Mouse (Mus musculus) erythroblast, embryonic 14.5 days (primary cell): Measurements from ENCODE around the gene Tfpi2. TPM values are rescaled to one million over a fixed set of nuclear protein-coding genes. Genes with fewer than 3 reads are reported as not detected.

Experiments used
- H3K27me3 ChIP-seq: 2 replicates; pipeline ENCODE4 v1.6.1; 2012; ENCODE audit warnings: inconsistent platforms; ENCODE audit not compliant: control insufficient read depth
- H3K36me3 ChIP-seq: 2 replicates; pipeline ENCODE4 v1.6.1; 2012; ENCODE audit warnings: mild to moderate bottlenecking, inconsistent platforms; ENCODE audit not compliant: control insufficient read depth
- H3K4me1 ChIP-seq: 2 replicates; pipeline ENCODE4 v1.6.1; 2012; ENCODE audit warnings: inconsistent platforms; ENCODE audit not compliant: control insufficient read depth
- H3K4me3 ChIP-seq: replicated peaks from 2 replicates; pipeline ENCODE3; 2012; ENCODE audit warnings: moderate library complexity, mild to moderate bottlenecking, inconsistent platforms
- H3K9me3 ChIP-seq: 2 replicates; pipeline ENCODE4 v1.6.1; 2012; ENCODE audit warnings: low read length, inconsistent platforms, mixed read lengths; ENCODE audit not compliant: control insufficient read depth
- GATA1 ChIP-seq: IDR thresholded peaks from 2 replicates; pipeline ENCODE4 v1.6.1; 2012; ENCODE audit warnings: low read length, inconsistent platforms, mixed read lengths
- TAL1 ChIP-seq: IDR thresholded peaks from 3 replicates; pipeline ENCODE4 v1.6.1; 2012; ENCODE audit warnings: low read length, inconsistent platforms, mixed read lengths
- polyA plus RNA-seq: library from polyadenylated mRNA; stranded (reverse); fragments of >175 nt; gene quantifications from 2 replicates; pipeline ENCODE4 v1.2.3, GENCODE M21; 2012

Tfpi2 gene
- polyA plus RNA-seq, 1 experiment = not detected

DNA sequence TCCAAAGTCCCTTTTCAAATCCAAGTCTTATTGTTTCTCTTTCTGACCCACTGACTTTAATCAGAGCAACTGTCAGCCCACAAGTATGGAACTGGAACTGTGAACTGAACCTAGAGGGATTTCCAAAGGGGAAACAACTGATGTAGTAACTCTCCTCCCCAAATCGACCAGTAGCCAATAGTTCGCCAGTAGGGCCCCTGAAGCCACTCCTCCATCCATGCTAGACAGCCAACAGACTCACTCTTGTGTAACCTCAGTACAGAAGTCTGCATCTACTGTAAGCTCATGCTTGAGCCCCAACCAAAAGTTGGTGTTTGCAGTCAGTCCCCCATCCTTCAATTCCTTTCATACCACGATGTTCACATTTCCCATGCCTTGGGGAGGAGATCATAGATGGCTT lies 12.0 kb upstream of the Tfpi2 start:
- TF ChIP-seq TAL1 (no peak), GATA1 (no peak)
- no peaks in the 10 kb centered on the region for H3K9me3 ChIP-seq
- no peaks in the 10 kb centered on the region for H3K36me3 ChIP-seq
- H3K4me1 ChIP-seq = no peaks in the 10 kb centered on the region; the same call in 1 of the 2 replicates
- H3K27me3 ChIP-seq = peaks cover 4% of the 10 kb centered on the region; the same call in 1 of the 2 replicates
- no peak overlapping the region for H3K4me3 ChIP-seq

DNA sequence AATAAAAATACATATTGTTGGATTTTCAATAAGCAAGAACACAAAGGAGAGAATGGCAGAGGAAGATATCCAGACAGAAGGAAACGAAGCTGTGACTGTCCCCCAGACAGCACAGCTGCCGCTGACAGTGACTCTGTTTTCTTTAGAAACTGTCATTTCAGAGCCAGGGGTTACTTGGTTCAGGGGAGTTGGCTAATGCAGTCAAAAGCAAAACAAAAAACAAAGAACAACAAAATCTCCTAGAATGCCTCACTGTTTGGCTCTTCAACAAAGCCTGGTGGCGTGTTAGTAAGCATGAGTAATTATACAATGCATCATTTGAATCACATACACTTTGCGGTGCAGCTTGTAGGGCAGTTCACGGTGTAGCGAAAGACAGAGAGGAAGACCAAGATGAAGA lies 10.6 kb upstream of the Tfpi2 start:
- no peaks in the 10 kb centered on the region; the same call in 1 of the 2 replicates for H3K4me1 ChIP-seq
- no peaks in the 10 kb centered on the region for H3K36me3 ChIP-seq
- no peak overlapping the region for H3K4me3 ChIP-seq
- peaks cover 4% of the 10 kb centered on the region; the same call in 1 of the 2 replicates for H3K27me3 ChIP-seq
- no peaks in the 10 kb centered on the region for H3K9me3 ChIP-seq
- TF ChIP-seq TAL1 (no peak), GATA1 (no peak)

DNA sequence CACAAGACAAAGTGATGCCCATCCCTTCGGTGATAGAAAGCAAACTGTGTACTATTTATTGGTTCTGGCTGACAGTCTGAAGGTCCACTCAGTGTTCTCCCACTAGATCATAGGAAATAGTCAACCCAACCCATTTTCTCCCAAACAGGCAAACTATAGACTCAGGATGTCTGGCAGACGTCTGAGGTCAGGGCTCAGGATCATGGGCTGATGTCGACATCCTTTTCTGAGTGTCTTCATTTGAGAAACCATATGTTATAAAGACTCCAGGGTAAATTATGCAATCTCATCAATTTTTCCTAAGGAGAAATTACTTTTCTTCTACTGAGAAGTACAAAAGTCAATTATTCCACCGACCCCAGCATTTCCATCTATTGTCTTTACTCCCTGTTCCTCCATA lies 9.4 kb upstream of the Tfpi2 start:
- no peaks in the 10 kb centered on the region for H3K9me3 ChIP-seq
- TF ChIP-seq GATA1 (no peak), TAL1 (no peak)
- no peaks in the 10 kb centered on the region for H3K4me1 ChIP-seq
- no peak overlapping the region for H3K4me3 ChIP-seq
- no peaks in the 10 kb centered on the region for H3K27me3 ChIP-seq
- H3K36me3 ChIP-seq = no peaks in the 10 kb centered on the region

DNA sequence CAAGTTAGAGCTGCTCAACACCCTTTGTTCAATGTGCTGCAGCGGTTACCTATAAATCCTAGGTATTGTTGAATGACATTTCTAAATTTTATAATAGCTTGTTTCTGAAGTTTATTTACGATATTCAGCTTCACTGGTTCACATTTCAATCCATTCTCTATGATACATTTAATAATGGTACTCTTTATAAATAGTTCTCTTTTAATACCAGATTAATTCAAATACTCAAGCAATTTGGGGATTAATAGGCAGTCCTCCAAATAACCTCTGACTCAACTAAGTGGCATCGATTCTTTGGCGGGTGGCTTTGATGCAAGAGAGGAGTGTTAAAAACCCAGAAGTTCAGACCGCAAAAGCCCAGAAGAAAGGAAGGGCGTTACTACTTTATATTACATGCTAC lies 4.8 kb upstream of the Tfpi2 start, which contains the start of gene Gngt1:
Gngt1 (plus strand) TSS at position 301 of the 400 bp plus-strand sequence.
- no peaks in the 10 kb centered on the region for H3K4me1 ChIP-seq
- no peak within 1 kb of the TSS for H3K4me3 ChIP-seq
- TF ChIP-seq TAL1 = no peak
- TF ChIP-seq GATA1 = no peak
- no peaks in the 10 kb centered on the region for H3K9me3 ChIP-seq
- H3K36me3 ChIP-seq = no peaks in the 10 kb centered on the region
- no peaks in the 10 kb centered on the region for H3K27me3 ChIP-seq

DNA sequence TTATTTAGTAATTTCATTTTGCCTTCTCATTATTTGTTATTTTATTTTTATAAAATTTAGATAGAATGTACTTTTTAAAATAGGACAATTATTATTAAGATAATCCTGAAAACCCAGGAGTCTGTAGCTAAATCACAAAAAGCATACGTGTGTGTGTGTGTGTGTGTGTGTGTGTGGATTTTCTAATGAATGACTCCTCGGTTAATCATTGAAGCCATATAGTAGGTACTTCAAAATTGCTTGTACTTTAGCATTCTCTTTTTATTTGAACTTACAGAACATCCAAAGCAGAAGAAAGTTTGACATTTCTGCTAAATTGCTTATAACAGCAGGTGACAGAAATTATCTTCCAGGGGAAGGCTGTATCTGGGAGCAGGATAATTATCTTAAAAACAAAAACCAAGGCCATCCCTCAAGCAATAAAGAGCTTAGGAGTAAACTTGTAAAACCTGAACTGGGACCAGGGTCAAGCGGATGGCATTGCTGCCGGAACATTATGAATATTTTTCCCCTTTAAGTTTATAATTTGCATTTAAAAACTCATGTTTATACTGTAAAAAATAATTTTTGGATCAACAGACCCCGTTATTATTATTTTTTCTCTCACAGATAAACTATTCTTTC lies 5.9 kb downstream of the Tfpi2 start:
- no peak for TF ChIP-seq TAL1
- no peak for TF ChIP-seq GATA1
- Histone ChIP-seq H3K9me3 (no peaks in the 10 kb centered on the region), H3K36me3 (no peaks in the 10 kb centered on the region), H3K4me3 (no peak overlapping the region), H3K27me3 (no peaks in the 10 kb centered on the region), H3K4me1 (no peaks in the 10 kb centered on the region)

DNA sequence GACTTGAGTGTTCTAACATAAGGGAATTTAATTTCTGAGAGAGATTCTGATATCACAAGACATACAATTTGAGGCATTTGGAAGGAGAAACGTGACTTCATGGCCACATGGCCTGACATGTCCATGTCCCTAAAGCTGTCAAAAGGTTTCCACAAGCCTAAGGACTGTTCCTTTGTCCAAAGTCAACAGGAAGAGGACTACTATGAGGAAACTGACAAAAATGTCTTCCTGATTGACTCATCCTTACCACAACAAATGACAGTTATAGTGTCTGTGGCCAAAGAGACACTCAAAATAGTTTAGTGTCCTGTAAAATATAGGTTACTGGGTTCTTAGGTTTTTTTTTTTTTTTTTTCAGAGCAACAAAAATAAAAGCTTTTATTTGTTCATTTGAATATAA lies 15.0 kb downstream of the Tfpi2 start:
- no peaks in the 10 kb centered on the region for H3K4me1 ChIP-seq
- H3K4me3 ChIP-seq = no peak overlapping the region
- no peak for TF ChIP-seq TAL1
- TF ChIP-seq GATA1 = no peak
- H3K27me3 ChIP-seq = no peaks in the 10 kb centered on the region
- H3K36me3 ChIP-seq = no peaks in the 10 kb centered on the region
- H3K9me3 ChIP-seq = no peaks in the 10 kb centered on the region

DNA sequence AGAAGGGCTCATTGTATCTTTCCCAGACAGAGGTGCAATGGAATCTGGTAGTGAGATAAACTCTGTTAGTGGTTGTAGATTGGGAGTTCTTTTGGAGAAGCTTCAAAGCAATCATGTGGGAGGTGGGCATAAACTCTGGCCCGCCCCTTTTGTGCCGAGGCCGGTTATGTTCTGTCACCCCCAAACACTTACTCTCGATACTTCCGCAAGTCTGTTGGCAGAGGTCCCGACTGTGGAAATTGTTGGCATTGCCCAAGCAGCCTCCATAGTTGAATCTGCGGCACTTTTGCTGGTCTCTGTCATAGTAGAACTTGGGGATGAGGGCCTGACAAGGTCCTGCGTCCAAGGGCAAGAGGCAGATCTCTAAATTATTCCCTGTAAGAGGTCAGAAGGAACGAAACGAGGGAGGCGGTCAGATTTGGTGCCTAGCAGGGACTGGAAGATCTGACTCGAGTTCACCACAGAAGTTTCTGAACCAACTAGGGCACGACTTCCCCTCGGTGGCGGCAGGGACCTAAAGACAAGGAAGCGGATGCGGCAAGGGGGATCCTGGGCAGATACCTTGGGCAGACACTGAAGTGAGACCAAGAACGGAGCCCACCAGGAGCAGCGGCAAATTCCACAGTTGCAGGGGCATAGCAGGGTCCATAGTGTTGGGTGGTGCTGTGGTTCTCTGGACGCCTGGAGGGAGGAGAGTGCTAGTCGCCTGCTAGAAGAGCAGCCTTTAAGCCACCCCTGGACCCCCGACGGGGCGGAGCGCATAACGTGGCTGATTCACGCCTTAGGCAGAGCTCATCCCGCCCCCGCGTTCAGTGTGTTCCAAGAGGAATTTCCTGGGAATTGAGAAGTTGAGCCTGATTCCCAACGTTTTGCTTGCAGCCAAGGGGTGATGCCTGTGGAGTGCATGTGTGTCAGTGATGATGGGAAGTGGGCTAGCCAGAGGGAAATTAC lies 20.8 kb downstream of the Tfpi2 start:
- Histone ChIP-seq H3K9me3 (no peaks in the 10 kb centered on the region), H3K4me3 (no peak overlapping the region), H3K4me1 (no peaks in the 10 kb centered on the region), H3K36me3 (no peaks in the 10 kb centered on the region; the same call in 1 of the 2 replicates), H3K27me3 (peaks cover 5% of the 10 kb centered on the region)
- TF ChIP-seq GATA1 (no peak), TAL1 (no peak)

DNA sequence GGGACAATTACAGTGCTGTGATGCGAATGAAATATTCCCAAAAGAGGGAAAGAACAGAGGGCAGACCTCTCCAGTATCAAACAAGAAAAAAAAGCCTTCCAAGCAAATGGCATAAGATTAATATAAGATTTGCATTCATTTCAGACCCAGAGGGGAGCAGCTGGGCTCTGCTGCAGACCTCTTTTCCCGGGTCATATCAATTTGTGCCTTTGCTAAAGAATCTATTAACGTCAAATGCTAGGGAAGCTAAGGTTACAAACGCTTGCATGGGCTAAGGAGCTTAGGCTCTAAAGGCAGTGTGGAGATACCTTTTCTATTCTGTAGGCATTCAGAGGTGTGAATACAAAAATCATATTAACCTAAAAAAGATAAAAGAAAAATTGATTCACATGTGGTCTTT lies 33.8 kb downstream of the Tfpi2 start:
- no peak for TF ChIP-seq TAL1
- no peak for TF ChIP-seq GATA1
- no peaks in the 10 kb centered on the region for H3K36me3 ChIP-seq
- no peaks in the 10 kb centered on the region for H3K4me1 ChIP-seq
- no peak overlapping the region for H3K4me3 ChIP-seq
- H3K9me3 ChIP-seq = no peaks in the 10 kb centered on the region
- no peaks in the 10 kb centered on the region for H3K27me3 ChIP-seq

DNA sequence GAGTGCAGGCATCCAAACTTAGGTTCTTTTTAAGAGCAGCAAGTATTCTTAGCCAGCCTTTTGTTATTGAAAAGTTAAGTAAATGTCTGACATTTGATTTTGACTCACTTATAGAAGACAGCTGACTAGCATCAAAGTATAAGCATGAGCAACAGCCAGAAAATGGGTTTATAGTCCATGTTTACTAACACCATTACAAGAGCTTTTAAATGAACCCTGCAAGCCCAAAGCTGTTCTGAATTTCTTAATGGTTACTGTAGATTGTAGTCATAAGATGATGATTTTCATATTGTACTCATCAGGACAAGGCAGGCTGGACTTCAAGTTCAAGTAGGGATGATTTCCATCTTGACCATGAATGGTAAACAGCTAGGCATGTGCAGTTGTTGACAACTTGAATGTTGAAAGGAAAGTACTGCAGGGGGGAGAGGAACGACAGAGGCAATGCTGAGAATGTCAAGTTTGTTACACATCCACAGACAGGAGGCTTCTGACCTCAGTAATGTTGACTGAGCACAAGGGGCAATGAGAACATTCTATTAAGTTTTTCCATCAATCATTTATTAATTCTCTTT lies 52.5 kb downstream of the Tfpi2 start:
- Histone ChIP-seq H3K9me3 (no peaks in the 10 kb centered on the region), H3K27me3 (no peaks in the 10 kb centered on the region), H3K4me3 (no peak overlapping the region), H3K4me1 (no peaks in the 10 kb centered on the region), H3K36me3 (no peaks in the 10 kb centered on the region)
- TF ChIP-seq GATA1 (no peak), TAL1 (no peak)
